Mouse (Mus musculus): Measurements from ENCODE around the gene Slc25a42. TPM values are rescaled to one million over a fixed set of nuclear protein-coding genes. Genes with fewer than 3 reads are reported as not detected.
"Not testable (repeated sequence)": the region's sequence is repeated elsewhere in the genome, so short reads cannot be mapped to it uniquely, and the experiment has no call there.

Gene Slc25a42
- 10 to 100 TPM; 28.5 to 44.0 TPM for total RNA-seq (2021)
- long read RNA-seq, experiment 1, partial matches to known transcripts, result 0 of 7 reads
- long read RNA-seq, experiment 1, other reads (novel, unspliced or antisense), result 5 of 7 reads
- long read RNA-seq, experiment 2, transcript Slc25a42-202 (8 exons, 3,196 nt), result major isoform, 10 of 16 reads
- long read RNA-seq, experiment 2, partial matches to known transcripts, result 2 of 16 reads
- long read RNA-seq, experiment 2, other reads (novel, unspliced or antisense), result 4 of 16 reads

GRCm38 (mm10) chr8:70212112-70213055 lies at the start of gene Slc25a42:
Gene Slc25a42 (minus strand): TSS chr8:70212305.
- DNase-seq, result peak; percentile 96 to 98

DNA sequence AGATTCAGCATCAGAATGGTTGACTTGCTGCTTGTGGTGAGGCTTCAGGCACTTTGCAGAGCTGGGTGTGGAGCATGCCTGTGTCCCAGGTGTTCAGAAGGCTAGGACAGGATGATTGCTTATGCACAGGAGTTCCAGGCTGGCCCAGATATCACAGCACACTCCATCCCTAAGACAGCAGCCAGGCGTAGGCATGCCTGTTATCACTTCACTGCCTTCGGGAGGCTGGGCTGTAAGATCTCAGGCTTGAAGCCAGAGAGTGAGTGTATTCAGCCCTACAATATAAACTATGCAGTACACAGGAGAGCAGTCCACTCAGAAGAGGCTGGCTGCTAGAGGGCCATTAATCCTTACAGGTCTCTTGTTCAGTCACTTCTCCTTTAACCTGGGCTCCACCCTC lies 46.9 kb upstream of the Slc25a42 start:
- DNase-seq, result no peak

DNA sequence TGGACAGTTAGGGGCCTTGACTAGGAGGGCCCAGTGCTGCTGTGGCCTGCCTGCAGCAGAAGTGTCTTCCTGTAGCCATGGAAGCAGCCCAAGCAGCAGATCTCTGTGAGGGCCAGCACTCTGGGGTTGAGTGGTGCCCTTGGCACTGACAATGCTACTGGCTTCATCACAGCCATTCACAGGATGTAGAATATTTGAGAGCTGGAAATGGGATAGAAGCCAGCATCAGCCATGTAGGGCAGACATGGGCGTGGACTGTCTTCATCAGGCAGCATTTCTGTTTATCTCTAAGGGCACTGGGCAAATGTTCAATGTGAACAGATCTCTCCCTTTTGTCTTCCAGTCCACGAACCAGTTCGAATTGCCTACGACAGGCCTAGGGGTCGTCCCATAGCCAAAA lies 46.5 kb upstream of the Slc25a42 start:
- DNase-seq, result no peak

DNA sequence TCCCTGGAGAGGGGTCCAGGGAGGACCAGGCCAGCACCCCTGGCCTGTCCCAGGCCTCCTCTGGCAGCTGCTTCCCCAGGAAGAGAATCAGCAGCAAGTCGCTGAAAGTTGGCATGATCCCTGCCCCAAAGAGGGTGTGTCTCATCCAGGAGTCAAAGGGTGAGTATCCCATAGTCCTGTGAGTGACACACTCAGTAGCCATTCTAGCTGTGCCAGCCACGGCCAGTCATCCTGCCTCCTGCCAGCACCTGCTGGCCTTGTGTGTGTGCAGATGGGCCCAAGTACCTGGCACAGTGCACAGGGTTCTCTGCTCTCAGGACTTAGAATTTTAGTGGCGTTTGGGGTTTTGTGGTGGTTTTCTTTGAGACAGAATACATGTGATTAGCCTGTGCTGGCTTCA lies 45.4 kb upstream of the Slc25a42 start:
- no peak for DNase-seq

DNA sequence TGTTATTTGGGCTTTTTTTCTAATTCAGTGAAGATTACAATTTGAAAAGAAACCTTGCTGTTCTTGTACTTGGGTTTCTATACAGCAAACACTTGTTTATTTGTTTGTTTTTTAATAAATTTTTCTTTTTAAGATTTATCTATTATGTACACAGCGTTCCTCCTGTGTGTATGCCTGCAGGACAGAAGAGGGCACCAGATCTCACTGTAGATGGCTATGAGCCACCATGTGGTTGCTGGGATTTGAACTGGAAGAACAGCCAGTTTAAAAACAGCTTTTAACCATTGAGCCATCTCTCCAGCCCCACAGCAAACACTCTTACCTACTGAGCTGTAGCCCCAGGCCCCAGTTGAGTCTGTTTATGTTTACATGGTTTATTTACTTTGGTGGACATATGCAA lies 42.5 kb upstream of the Slc25a42 start:
- no peak for DNase-seq

DNA sequence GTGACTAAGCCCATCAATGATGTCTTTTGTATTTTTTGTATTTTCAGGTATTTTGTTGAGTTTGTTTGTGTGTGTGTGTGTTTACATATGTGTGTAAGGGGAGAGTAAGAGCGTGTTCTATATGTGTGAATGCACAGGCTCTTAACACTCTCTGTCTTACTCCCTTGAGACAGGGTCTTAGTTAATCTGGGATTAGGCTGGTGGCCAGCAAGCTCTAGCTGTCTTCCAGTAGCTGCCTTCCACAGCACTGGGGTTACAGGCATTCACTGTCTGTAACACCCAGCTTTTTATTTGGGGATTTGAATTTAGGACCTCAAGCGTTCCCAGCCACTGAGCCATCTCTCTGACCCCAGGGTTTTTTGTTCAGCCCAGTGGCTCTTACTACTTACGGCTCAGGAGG lies 35.7 kb upstream of the Slc25a42 start:
- DNase-seq, result no peak

DNA sequence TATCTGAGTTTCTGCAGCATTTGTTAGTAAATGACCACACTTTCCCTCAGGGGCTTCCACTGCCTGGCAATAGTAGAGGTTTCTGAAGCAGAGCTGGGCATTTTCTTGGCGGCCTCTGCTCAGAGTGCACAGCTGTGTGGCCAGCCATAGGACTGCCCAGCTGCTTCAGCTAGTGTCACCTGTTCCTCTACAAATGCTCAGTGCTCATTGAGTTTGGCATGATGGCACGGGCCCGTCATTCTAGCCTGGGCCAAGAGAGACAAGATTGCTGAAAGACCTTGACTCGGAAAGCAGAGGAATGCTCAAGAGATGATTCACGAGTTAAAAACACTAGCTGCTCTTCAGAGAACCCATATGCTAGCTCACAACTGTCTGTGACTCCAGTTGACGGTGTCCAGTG lies 34.5 kb upstream of the Slc25a42 start:
- peak; percentile 63 to 71 for DNase-seq

DNA sequence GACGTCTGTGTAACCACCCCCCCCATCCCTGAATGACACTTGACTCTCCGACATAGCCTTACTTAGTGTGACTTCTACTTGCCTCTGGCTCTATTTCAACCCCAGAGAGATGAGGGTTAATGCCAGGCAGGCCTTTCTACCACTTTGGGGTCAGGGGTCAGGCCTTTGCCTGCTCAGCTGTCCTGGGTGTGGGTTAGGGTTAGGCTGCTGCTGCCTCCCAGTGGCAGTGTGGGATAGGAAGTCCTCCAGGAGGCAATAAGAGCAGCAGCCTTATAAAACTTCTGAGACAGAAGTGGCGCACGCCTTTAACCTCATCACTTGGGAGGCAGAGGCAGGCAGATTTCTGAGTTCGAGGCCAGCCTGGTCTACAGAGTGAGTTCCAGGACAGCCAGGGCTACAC lies 28.5 kb upstream of the Slc25a42 start:
- DNase-seq, result no peak

GRCm38 (mm10) chr8:70237842-70238241 lies 25.7 kb upstream of the Slc25a42 start:
- no peak for DNase-seq

- DNase-seq, result no peak
Measured at GRCm38 (mm10) chr8:70234781-70235128, 22.6 kb upstream of the Slc25a42 start.

DNA sequence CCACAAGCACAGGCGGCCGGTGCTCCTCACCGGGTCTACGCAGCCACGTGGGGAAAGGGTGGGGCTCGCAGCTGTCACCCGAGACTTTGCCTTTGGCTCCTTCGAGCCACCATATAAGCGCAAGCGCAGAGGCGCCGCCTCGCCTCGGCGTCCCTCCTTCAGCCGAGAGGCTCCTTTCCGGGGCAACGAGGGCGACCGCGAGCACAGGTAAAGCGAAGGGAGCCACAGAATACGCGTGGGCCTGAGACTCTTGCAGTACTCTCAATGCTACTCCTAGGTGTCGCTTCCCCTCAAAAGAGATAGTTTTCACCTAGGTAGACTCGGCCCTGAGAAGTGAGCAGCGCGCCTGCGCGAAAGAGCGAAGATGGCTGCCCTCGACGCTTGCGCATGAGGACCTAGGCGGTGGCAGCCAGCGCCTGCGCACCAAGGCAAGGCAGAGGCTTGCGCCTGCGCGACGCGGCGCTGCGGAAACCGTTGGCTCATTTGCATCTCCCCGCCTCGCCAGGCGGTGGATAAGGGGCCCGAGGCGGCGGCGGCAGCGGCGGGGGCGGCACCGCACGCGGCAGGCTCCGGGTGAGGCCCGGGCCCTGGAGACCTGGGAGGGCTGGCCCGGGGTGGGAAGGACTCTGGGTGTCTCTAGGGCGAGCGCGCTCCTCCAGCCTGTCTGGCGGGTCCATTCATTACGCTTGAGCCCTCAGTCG lies 22.1 kb upstream of the Slc25a42 start, which contains the start of the genes Sugp2 and Armc6:
TSS of gene Sugp2 (plus strand) at position 147 of the 701 bp plus-strand sequence.
TSS of gene Armc6 (minus strand) at position 387 of the 701 bp plus-strand sequence.
- peak; percentile 96 to 97 for DNase-seq

GRCm38 (mm10) chr8:70233606-70234005 lies 21.5 kb upstream of the Slc25a42 start:
- DNase-seq, result no peak

GRCm38 (mm10) chr8:70230837-70231236 lies 18.7 kb upstream of the Slc25a42 start:
- peak in 1 of 2 experiments; percentile 43 for DNase-seq

GRCm38 (mm10) chr8:70227997-70228396 lies 15.9 kb upstream of the Slc25a42 start:
- DNase-seq, result no peak

GRCm38 (mm10) chr8:70223341-70223740 lies 11.2 kb upstream of the Slc25a42 start:
- peak; percentile 58 to 75 for DNase-seq

DNA sequence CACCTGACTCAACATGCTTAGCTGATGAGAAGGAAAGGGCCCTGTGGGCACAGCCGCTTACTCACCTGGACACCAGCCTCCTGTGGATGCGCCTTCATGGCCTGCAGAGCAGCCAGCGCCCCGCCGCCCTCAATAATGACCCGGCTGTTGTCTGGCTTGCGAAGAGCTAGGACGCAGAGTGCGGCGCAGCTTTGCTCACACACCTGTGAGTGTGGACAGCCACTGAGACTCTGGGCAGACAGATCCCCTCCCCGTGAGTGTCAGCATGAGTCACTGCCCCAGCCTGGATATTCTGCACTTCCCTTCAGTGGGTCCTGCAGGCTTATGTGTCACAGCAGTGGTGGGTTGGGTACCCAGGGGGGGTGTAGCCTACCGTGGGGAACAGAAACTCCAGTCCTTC lies 9.9 kb upstream of the Slc25a42 start:
- DNase-seq, result no peak

DNA sequence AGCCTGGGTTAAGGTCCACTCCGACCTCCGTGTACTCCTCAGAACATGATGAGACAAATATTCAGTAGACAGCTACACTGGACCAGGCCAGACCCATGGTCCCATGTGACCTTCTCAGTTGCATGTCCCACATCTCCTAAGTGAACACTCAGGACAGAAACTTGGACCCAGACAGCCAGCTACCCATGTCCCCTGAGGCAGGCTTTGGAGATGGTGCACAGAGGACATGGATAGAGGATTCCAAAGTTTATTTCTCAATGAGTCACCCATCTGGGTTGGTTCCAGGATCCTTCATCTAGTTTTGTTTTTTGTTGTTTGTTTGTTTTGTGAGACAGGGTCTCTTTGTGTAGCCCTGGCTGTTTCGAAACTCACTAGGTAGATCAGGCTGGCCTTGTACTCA lies 8.8 kb upstream of the Slc25a42 start:
- peak; percentile 17 to 35 for DNase-seq

DNA sequence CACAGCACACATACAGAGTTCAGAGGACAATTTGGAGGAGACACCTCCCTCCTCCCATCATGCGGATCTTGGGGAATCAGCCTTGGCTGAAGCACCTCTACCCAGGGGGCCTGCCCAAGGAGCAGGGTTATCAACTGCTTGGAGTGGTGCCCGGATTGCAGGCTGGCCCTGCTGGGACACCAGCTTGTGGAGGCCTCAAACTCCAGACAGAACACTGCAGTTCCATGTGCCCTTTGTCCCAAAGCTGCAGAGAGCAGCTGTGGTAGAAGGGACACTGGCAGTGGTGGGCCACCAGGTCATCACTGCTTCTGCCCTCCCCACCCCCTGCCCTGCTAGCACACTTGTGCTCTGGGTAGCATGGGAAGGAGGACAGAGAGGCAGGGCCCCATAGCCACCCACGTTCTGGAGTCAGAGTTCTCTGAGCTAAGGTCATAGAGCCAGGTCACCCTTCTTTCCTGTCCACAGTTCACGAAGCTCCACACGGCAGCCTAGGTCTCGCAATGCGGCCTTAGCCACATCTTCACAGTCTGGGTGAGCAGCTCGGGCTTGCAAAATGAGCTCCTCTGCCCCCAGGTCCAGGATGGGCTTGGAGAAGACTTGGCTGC lies 8.2 kb upstream of the Slc25a42 start:
- DNase-seq, result peak; percentile 70 to 82

DNA sequence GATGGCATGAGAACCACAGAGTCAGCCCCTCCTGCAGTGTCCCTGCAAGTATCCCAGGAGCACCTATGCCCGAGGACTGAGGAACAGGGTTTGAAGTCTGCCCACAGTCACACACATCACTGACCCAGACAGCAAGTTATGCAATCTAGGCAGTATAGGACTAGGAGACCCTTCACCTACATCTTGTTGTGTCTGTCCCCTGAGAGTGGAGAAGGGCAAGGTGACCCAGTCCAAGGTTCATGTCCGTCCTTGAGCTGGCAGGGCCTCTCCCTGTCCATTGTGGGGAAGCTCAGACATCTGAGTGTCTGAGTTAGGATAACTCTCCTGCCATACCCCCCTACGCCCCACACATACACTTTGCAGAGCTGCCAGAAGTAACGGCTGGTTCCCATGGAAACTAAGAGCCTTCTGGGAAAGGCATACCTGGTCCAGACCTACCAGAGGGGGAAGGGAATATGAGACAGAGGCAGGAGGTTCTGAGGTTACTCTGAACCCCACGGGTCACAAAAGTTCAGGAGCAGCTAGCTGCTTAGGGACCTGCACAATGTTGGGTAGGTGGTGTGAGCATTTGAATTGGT lies 7.1 kb upstream of the Slc25a42 start:
- DNase-seq, result no peak

DNA sequence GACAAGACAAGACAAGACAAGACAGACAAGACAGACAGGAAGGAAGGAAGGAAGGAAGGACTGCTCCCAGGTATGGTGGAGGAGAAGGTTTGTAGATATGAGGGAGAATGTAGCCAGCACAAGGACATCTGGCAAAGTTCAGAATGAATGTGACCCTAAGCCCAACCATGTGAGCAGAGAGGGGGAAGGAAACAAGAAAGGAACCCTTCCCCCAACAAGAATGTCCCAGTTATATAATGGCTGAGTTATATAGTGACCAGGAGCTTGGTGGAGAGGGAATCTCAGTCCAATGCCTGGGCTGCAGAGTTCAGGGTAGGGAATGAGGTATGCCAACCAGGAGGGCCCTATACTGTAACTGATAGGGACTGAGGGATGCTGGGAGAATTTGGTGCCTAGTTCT lies 5.3 kb upstream of the Slc25a42 start:
- no peak for DNase-seq

- DNase-seq, result peak; percentile 66 to 72
Measured at GRCm38 (mm10) chr8:70216566-70216965, 4.5 kb upstream of the Slc25a42 start.

DNA sequence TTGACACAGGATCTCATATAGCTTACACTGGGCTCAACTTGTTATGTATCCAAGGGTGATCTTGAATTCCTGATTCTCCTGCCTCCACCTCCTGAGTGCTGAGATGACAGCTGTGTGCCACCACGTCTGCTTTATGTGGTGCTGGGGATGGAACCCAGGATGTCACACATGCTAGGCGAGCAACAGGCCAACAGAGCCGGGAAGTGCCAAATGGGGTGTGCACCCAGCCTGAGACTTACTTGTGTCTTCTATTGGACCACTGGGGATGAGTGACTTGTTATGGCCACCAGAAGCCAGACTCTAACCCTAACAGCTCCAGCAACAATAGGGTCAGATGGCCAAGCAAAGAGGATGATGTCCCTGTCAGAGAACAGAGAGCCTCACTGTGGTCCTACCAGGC lies 4.1 kb upstream of the Slc25a42 start:
- not testable (repeated sequence) for DNase-seq
